Comparison of ENCODE assay signal across 8 mouse cellular contexts in the genomic region with DNA sequence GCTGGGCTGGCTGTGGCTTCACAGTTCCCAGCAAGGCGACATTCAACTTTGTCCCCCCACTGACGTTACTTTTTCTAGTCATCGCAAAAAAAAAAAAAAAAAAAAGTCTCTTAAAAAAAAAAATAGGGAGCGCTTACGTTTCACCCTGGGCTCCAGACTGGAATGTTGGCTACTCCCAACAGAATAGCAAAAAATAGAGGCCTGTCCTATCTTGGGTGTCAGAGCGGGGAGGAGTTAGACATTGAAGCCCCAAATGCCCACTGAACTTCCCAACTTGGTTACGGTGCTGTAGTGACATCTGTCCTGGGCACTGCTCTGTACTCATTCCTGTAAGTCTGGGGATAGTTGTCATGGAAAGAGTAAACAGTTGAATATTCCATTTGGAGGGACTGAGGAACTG. TPM values are rescaled to one million over a fixed set of nuclear protein-coding genes. Genes with fewer than 3 reads are reported as not detected.
DNase-seq lines count a peak whose midpoint lies in the region; ATAC-seq and TF ChIP-seq lines count a peak whose summit lies in the region.

No protein-coding gene starts in this region.

- ATAC-seq in liver, embryonic 13.5 days (ENCODE audit: low read depth) = no peak
- no peak for ATAC-seq in neural tube, embryonic 15.5 days (ENCODE audit: low FRiP score)

- intact Hi-C loops in heart, postnatal 25 days (cut with DNase I) = loop anchor here (5.0 kb wide), 1 partner anchor 69 kb away; no protein-coding TSS in a partner anchor
- intact Hi-C loops in heart, postnatal 10 days (cut with DNase I) = no loop called here
- intact Hi-C loops in left cerebral cortex, postnatal 25 days (cut with DNase I) = no loop called here

- 2% methylated on average over 7 of the region's 7 CpGs for WGBS in liver, embryonic 13.5 days (ENCODE audit: insufficient replicate concordance)
- WGBS in neural tube, embryonic 15.5 days = 2% methylated on average over 7 of the region's 7 CpGs

- TF ChIP-seq POLR2A in cortical plate, adult 2 months (IDR thresholded peaks at IDR 0.05; ENCODE audit: extremely low read depth, insufficient read depth, low read length) = no peak

- H3K4me3 ChIP-seq in cortical plate, adult 2 months (ENCODE audit: insufficient read depth, low read length) = peak overlapping the region; percentile 53
- peak overlapping the region; percentile 98 for H3K4me3 ChIP-seq in liver, embryonic 13.5 days (replicated peaks)
- peak overlapping the region; percentile 93 for H3K4me3 ChIP-seq in neural tube, embryonic 15.5 days (replicated peaks)

- DNase-seq in heart, adult 11 months = peak; percentile 93
- DNase-seq in heart, postnatal 25 days (ENCODE audit: low spot score) = no peak
- DNase-seq in heart, postnatal 10 days = peak; percentile 39 to 44
- DNase-seq in liver, embryonic 13.5 days = no peak
- no peak for DNase-seq in left cerebral cortex, postnatal 25 days (ENCODE audit: low spot score in 2 of 2)
- no peak for DNase-seq in T-cell, adult 2 months (ENCODE audit: low spot score)

- H3K27me3 ChIP-seq in liver, embryonic 13.5 days = no peaks in the 10 kb centered on the region
- H3K27me3 ChIP-seq in neural tube, embryonic 15.5 days (replicated peaks) = no peaks in the 10 kb centered on the region

- peaks cover 6% of the 10 kb centered on the region for H3K4me1 ChIP-seq in cortical plate, adult 2 months (ENCODE audit: control insufficient read depth, insufficient read depth, low read length)
- peaks cover 62% of the 10 kb centered on the region for H3K4me1 ChIP-seq in liver, embryonic 13.5 days (replicated peaks)
- peaks cover 34% of the 10 kb centered on the region for H3K4me1 ChIP-seq in neural tube, embryonic 15.5 days

- TF ChIP-seq CTCF in cortical plate, adult 2 months (IDR thresholded peaks at IDR 0.05; ENCODE audit: extremely low read depth, insufficient read depth, low read length) = no peak

- H3K9me3 ChIP-seq in liver, embryonic 13.5 days (replicated peaks) = no peaks in the 10 kb centered on the region
- H3K9me3 ChIP-seq in neural tube, embryonic 15.5 days (replicated peaks) = no peaks in the 10 kb centered on the region

- H3K36me3 ChIP-seq in liver, embryonic 13.5 days = no peaks in the 10 kb centered on the region
- no peaks in the 10 kb centered on the region for H3K36me3 ChIP-seq in neural tube, embryonic 15.5 days

- peak overlapping the region; percentile 92 for H3K4me2 ChIP-seq in liver, embryonic 13.5 days
- H3K4me2 ChIP-seq in neural tube, embryonic 15.5 days = peak overlapping the region; percentile 66

- H3K9ac ChIP-seq in liver, embryonic 13.5 days = peak overlapping the region; percentile 99
- H3K9ac ChIP-seq in neural tube, embryonic 15.5 days (replicated peaks) = peak overlapping the region; percentile 91

- H3K27ac ChIP-seq in cortical plate, adult 2 months (ENCODE audit: insufficient read depth, low read length) = peak overlapping the region; percentile 97; the same call in 1 of the 2 replicates
- peak overlapping the region; percentile 91 for H3K27ac ChIP-seq in liver, embryonic 13.5 days
- H3K27ac ChIP-seq in neural tube, embryonic 15.5 days (replicated peaks) = peak overlapping the region; percentile 89

RNA-seq across cellular contexts. Expression of a gene that starts 0.8 kb away (rescaled TPM):
- 10 to 100 TPM; 28.8 to 33.1 TPM for total RNA-seq in heart, postnatal 25 days (2021)
- 19.7 and 22.2 TPM in 2 replicates for polyA plus RNA-seq in cortical plate, adult 2 months (2012; rRNA removed)
- total RNA-seq in heart, postnatal 10 days (2021) = 10 to 100 TPM; 26.4 to 27.1 TPM
- polyA plus RNA-seq in liver, embryonic 13.5 days (2015; fragmentation: Nextera tagmentation; extraction: Ambion mirVana) = 29.3 and 36.6 TPM in 2 replicates
- 22.6 and 26.8 TPM in 2 replicates for polyA plus RNA-seq in neural tube, embryonic 15.5 days (2015; fragmentation: Nextera tagmentation; extraction: Ambion mirVana)
- total RNA-seq in left cerebral cortex, postnatal 25 days (2021) = 10 to 100 TPM; 39.5 to 41.3 TPM

RNA-seq across cellular contexts. Expression of a gene that starts 13.3 kb away (rescaled TPM):
- 1 to 10 TPM; 2.2 to 2.3 TPM for total RNA-seq in heart, postnatal 25 days (2021)
- 89.4 and 100 TPM in 2 replicates for polyA plus RNA-seq in cortical plate, adult 2 months (2012; rRNA removed)
- total RNA-seq in heart, postnatal 10 days (2021) = 1 to 10 TPM; 4.0 to 5.4 TPM
- 2.1 and 2.6 TPM in 2 replicates for polyA plus RNA-seq in liver, embryonic 13.5 days (2015; fragmentation: Nextera tagmentation; extraction: Ambion mirVana)
- 86.1 and 100 TPM in 2 replicates for polyA plus RNA-seq in neural tube, embryonic 15.5 days (2015; fragmentation: Nextera tagmentation; extraction: Ambion mirVana)
- total RNA-seq in left cerebral cortex, postnatal 25 days (2021) = 10 to 100 TPM; 85.6 to 99.0 TPM

Comparison
In these comparisons a context has a peak if more than half of its experiments do, and no peak if none do; other contexts are left out.
1. DNase-seq: peak in heart, adult 11 months (single experiment) and heart, postnatal 10 days (2 of 2); none in heart, postnatal 25 days (single experiment), liver, embryonic 13.5 days (single experiment), left cerebral cortex, postnatal 25 days (0 of 2) and T-cell, adult 2 months (single experiment).
2. RNA of a gene that starts 13.3 kb away (total RNA-seq): 85.6 to 99.0 TPM in left cerebral cortex, postnatal 25 days; 4.0 to 5.4 TPM in heart, postnatal 10 days and 2.2 to 2.3 TPM in heart, postnatal 25 days; every median in the first group is over 10 times any median in the second.
3. Peak in every context shown above with its lines, with median percentiles within 50 percentile points of each other: H3K27ac ChIP-seq and H3K4me3 ChIP-seq.